Comparison of ENCODE assay signal across 9 mouse cellular contexts in genomic region chr11:85838424-85839257, GRCm38 (mm10). TPM values are rescaled to one million over a fixed set of nuclear protein-coding genes. Genes with fewer than 3 reads are reported as not detected.
DNase-seq lines count a peak whose midpoint lies in the region; ATAC-seq and TF ChIP-seq lines count a peak whose summit lies in the region.
"Had no signal": no experiment of that assay in that cellular context is flagged by ENCODE, and none has a peak within 500 bp of the region (broad histone marks: within the 10 kb centered on the region; RNA-seq: fewer than 3 reads in every experiment).

No protein-coding gene starts in this region.

- H3K27ac ChIP-seq in forebrain, embryonic 11.5 days (ENCODE audit: low read depth, low read length): no peak overlapping the region
- no peak overlapping the region for H3K27ac ChIP-seq in forebrain, postnatal 0 days (ENCODE audit: low read depth, low read length)
- H3K27ac ChIP-seq in midbrain, embryonic 11.5 days (ENCODE audit: low read depth, low read length): no peak overlapping the region
- H3K27ac ChIP-seq in midbrain, embryonic 15.5 days: no peak overlapping the region
- peak overlapping the region; percentile 63 for H3K27ac ChIP-seq in stomach, postnatal 0 days (replicated peaks)

- no peaks in the 10 kb centered on the region for H3K36me3 ChIP-seq in forebrain, embryonic 11.5 days (ENCODE audit: control insufficient read depth, insufficient read depth, low read length)
- no peaks in the 10 kb centered on the region for H3K36me3 ChIP-seq in forebrain, postnatal 0 days (ENCODE audit: insufficient read depth)
- H3K36me3 ChIP-seq in midbrain, embryonic 11.5 days (ENCODE audit: control insufficient read depth, insufficient read depth, low read length): no peaks in the 10 kb centered on the region
- H3K36me3 ChIP-seq in midbrain, embryonic 15.5 days (replicated peaks): no peaks in the 10 kb centered on the region
- H3K36me3 ChIP-seq in stomach, postnatal 0 days (ENCODE audit: control insufficient read depth, insufficient read depth, low read length): peaks cover 7% of the 10 kb centered on the region; the same call in 1 of the 2 replicates

- WGBS in forebrain, embryonic 11.5 days: 4% methylated on average over 20 of the region's 20 CpGs
- 9% methylated on average over 20 of the region's 20 CpGs for WGBS in forebrain, postnatal 0 days
- WGBS in midbrain, embryonic 11.5 days: 2% methylated on average over 20 of the region's 20 CpGs
- WGBS in midbrain, embryonic 15.5 days: 5% methylated on average over 20 of the region's 20 CpGs
- WGBS in stomach, postnatal 0 days: 32% methylated on average over 20 of the region's 20 CpGs

- no peak overlapping the region for H3K4me2 ChIP-seq in forebrain, embryonic 11.5 days (ENCODE audit: low read depth, low read length, severe bottlenecking)
- H3K4me2 ChIP-seq in forebrain, postnatal 0 days (ENCODE audit: low read depth): no peak overlapping the region
- no peak overlapping the region for H3K4me2 ChIP-seq in midbrain, embryonic 11.5 days
- H3K4me2 ChIP-seq in midbrain, embryonic 15.5 days: no peak overlapping the region
- H3K4me2 ChIP-seq in stomach, postnatal 0 days (replicated peaks; ENCODE audit: low read depth): peak overlapping the region; percentile 76

- ATAC-seq in forebrain, embryonic 11.5 days (replicated peaks; ENCODE audit: low FRiP score): no peak
- no peak for ATAC-seq in forebrain, postnatal 0 days
- no peak for ATAC-seq in midbrain, embryonic 11.5 days (ENCODE audit: low FRiP score)
- ATAC-seq in midbrain, embryonic 15.5 days (replicated peaks): no peak
- no peak for ATAC-seq in stomach, postnatal 0 days (ENCODE audit: low FRiP score, low TSS enrichment)

- no peaks in the 10 kb centered on the region for H3K9me3 ChIP-seq in forebrain, embryonic 11.5 days (ENCODE audit: control insufficient read depth, low read length)
- H3K9me3 ChIP-seq in forebrain, postnatal 0 days (ENCODE audit: low read length): no peaks in the 10 kb centered on the region
- no peaks in the 10 kb centered on the region for H3K9me3 ChIP-seq in midbrain, embryonic 11.5 days (ENCODE audit: control insufficient read depth, low read length)
- H3K9me3 ChIP-seq in midbrain, embryonic 15.5 days: no peaks in the 10 kb centered on the region
- H3K9me3 ChIP-seq in stomach, postnatal 0 days (ENCODE audit: control insufficient read depth, low read length): no peaks in the 10 kb centered on the region

- no peak for TF ChIP-seq CTCF in forebrain, postnatal 0 days (IDR thresholded peaks at IDR 0.05; ENCODE audit: low read depth)
- TF ChIP-seq CTCF in stomach, postnatal 0 days (IDR thresholded peaks at IDR 0.05; ENCODE audit: low read depth): no peak

- no peak for TF ChIP-seq EP300 in stomach, postnatal 0 days (optimal IDR thresholded peaks at IDR 0.05)

- H3K4me1 ChIP-seq in forebrain, embryonic 11.5 days (replicated peaks; ENCODE audit: control insufficient read depth, insufficient read depth, low read length): peaks cover 20% of the 10 kb centered on the region; the same call in 1 of the 2 replicates
- no peaks in the 10 kb centered on the region; the same call in 1 of the 2 replicates for H3K4me1 ChIP-seq in forebrain, postnatal 0 days (ENCODE audit: insufficient read depth)
- H3K4me1 ChIP-seq in midbrain, embryonic 11.5 days (ENCODE audit: control insufficient read depth, insufficient read depth, low read length): peaks cover 10% of the 10 kb centered on the region; the same call in 1 of the 2 replicates
- H3K4me1 ChIP-seq in midbrain, embryonic 15.5 days: peaks cover 23% of the 10 kb centered on the region
- peaks cover 3% of the 10 kb centered on the region; the same call in 1 of the 2 replicates for H3K4me1 ChIP-seq in stomach, postnatal 0 days (replicated peaks; ENCODE audit: control insufficient read depth, insufficient read depth)

- no peak for DNase-seq in forebrain, embryonic 11.5 days (ENCODE audit: low spot score)
- DNase-seq in forebrain, postnatal 0 days: no peak
- DNase-seq in midbrain, embryonic 11.5 days (ENCODE audit: low spot score, missing footprints): peak; percentile 97
- peak; percentile 14 to 61 for DNase-seq in kidney, postnatal 4 days
- no peak for DNase-seq in stomach, postnatal 0 days (ENCODE audit: low spot score)
- DNase-seq in cerebellum, adult 11-12 months: no peak
- DNase-seq in layer of hippocampus, postnatal 36 days: no peak

- H3K27me3 ChIP-seq in forebrain, embryonic 11.5 days (ENCODE audit: control insufficient read depth, insufficient read depth, low read length): peaks cover 88% of the 10 kb centered on the region
- peaks cover 90% of the 10 kb centered on the region for H3K27me3 ChIP-seq in forebrain, postnatal 0 days (ENCODE audit: insufficient read depth, low read length)
- H3K27me3 ChIP-seq in midbrain, embryonic 11.5 days (ENCODE audit: control insufficient read depth, insufficient read depth, low read length): peaks cover 100% of the 10 kb centered on the region
- H3K27me3 ChIP-seq in midbrain, embryonic 15.5 days (replicated peaks): peaks cover 90% of the 10 kb centered on the region
- peaks cover 5% of the 10 kb centered on the region; the same call in 1 of the 2 replicates for H3K27me3 ChIP-seq in stomach, postnatal 0 days (ENCODE audit: control insufficient read depth, insufficient read depth, low read length)

- H3K4me3 ChIP-seq in forebrain, embryonic 11.5 days (ENCODE audit: low read depth, low read length): peak overlapping the region; percentile 19
- no peak overlapping the region for H3K4me3 ChIP-seq in forebrain, postnatal 0 days (ENCODE audit: low read depth, low read length)
- H3K4me3 ChIP-seq in midbrain, embryonic 11.5 days (ENCODE audit: low read depth, low read length): no peak overlapping the region
- no peak overlapping the region for H3K4me3 ChIP-seq in midbrain, embryonic 15.5 days
- peak overlapping the region; percentile 60 for H3K4me3 ChIP-seq in stomach, postnatal 0 days (ENCODE audit: low read depth, low read length)

- H3K9ac ChIP-seq in forebrain, embryonic 11.5 days (ENCODE audit: low read length): no peak overlapping the region
- no peak overlapping the region for H3K9ac ChIP-seq in forebrain, postnatal 0 days
- H3K9ac ChIP-seq in midbrain, embryonic 11.5 days (ENCODE audit: low read length): no peak overlapping the region
- H3K9ac ChIP-seq in midbrain, embryonic 15.5 days: no peak overlapping the region
- H3K9ac ChIP-seq in stomach, postnatal 0 days (ENCODE audit: low read length): peak overlapping the region; percentile 71

RNA-seq across cellular contexts. Expression of gene Tbx2, which starts 6.3 kb away (rescaled TPM):
- polyA plus RNA-seq in forebrain, embryonic 11.5 days (2014; fragmentation: Nextera tagmentation; extraction: Ambion mirVana): 1.5 and 2.0 TPM in 2 replicates
- total RNA-seq in forebrain, postnatal 0 days (2014; rRNA removed): 1.9 and 5.1 TPM in 2 replicates
- polyA plus RNA-seq in forebrain, postnatal 0 days (2015; fragmentation: Nextera tagmentation; extraction: Ambion mirVana): 0.42 and 0.44 TPM in 2 replicates
- 0.32 and 0.79 TPM in 2 replicates for polyA plus RNA-seq in midbrain, embryonic 11.5 days (2014; fragmentation: Nextera tagmentation; extraction: Ambion mirVana)
- polyA plus RNA-seq in midbrain, embryonic 15.5 days (2015; fragmentation: Nextera tagmentation; extraction: Ambion mirVana): 1.0 TPM in 2 replicates
- 5.2 and 6.9 TPM in 2 replicates for polyA plus RNA-seq in stomach, postnatal 0 days (2015; fragmentation: Nextera tagmentation; extraction: Ambion mirVana)
- total RNA-seq in layer of hippocampus, postnatal 36 days (2021): 1 to 10 TPM; 1.2 to 1.4 TPM

RNA-seq across cellular contexts. Expression of gene Gm11444, which starts 11.5 kb away (rescaled TPM):
- polyA plus RNA-seq in forebrain, embryonic 11.5 days (2014; fragmentation: Nextera tagmentation; extraction: Ambion mirVana): not detected in 2 replicates
- total RNA-seq in forebrain, postnatal 0 days (2014; rRNA removed): not detected in 2 replicates
- polyA plus RNA-seq in forebrain, postnatal 0 days (2015; fragmentation: Nextera tagmentation; extraction: Ambion mirVana): not detected in 2 replicates
- polyA plus RNA-seq in midbrain, embryonic 11.5 days (2014; fragmentation: Nextera tagmentation; extraction: Ambion mirVana): not detected in 2 replicates
- polyA plus RNA-seq in midbrain, embryonic 15.5 days (2015; fragmentation: Nextera tagmentation; extraction: Ambion mirVana): not detected in 2 replicates
- 0.18 TPM in 1 of 2 replicates, not detected in the other for polyA plus RNA-seq in stomach, postnatal 0 days (2015; fragmentation: Nextera tagmentation; extraction: Ambion mirVana)
- not detected for total RNA-seq in layer of hippocampus, postnatal 36 days (2021)
- total RNA-seq: gastrocnemius, postnatal 36 days had no signal

RNA-seq across cellular contexts. Expression of gene Tbx4, which starts 47.6 kb away (rescaled TPM):
- 0.12 and 0.21 TPM in 2 replicates for polyA plus RNA-seq in forebrain, embryonic 11.5 days (2014; fragmentation: Nextera tagmentation; extraction: Ambion mirVana)
- 0.15 and 0.33 TPM in 2 replicates for total RNA-seq in forebrain, postnatal 0 days (2014; rRNA removed)
- polyA plus RNA-seq in forebrain, postnatal 0 days (2015; fragmentation: Nextera tagmentation; extraction: Ambion mirVana): 0.19 TPM in 2 replicates
- 0.04 and 0.19 TPM in 2 replicates for polyA plus RNA-seq in midbrain, embryonic 11.5 days (2014; fragmentation: Nextera tagmentation; extraction: Ambion mirVana)
- polyA plus RNA-seq in midbrain, embryonic 15.5 days (2015; fragmentation: Nextera tagmentation; extraction: Ambion mirVana): 0.34 and 0.46 TPM in 2 replicates
- polyA plus RNA-seq in stomach, postnatal 0 days (2015; fragmentation: Nextera tagmentation; extraction: Ambion mirVana): 0.04 and 0.05 TPM in 2 replicates
- under 1 TPM; 0.20 to 0.22 TPM for total RNA-seq in layer of hippocampus, postnatal 36 days (2021)

Comparison
In these comparisons a context has a peak if more than half of its experiments do, and no peak if none do; other contexts are left out.
1. H3K4me3 ChIP-seq: peak in forebrain, embryonic 11.5 days (single experiment) and stomach, postnatal 0 days (single experiment); none in forebrain, postnatal 0 days (single experiment), midbrain, embryonic 11.5 days (single experiment) and midbrain, embryonic 15.5 days (single experiment).
2. DNase-seq: peak in midbrain, embryonic 11.5 days (single experiment) and kidney, postnatal 4 days (2 of 2); none in forebrain, embryonic 11.5 days (single experiment), forebrain, postnatal 0 days (single experiment), stomach, postnatal 0 days (single experiment), cerebellum, adult 11-12 months (single experiment) and layer of hippocampus, postnatal 36 days (0 of 2).